Mouse (Mus musculus) 3T3-L1 (cell line): ENCODE data around the gene Cog2.

Experiments used
- DNase-seq: peaks from one replicate; pipeline ENCODE4 v3.0.0-alpha.2; 2015; ENCODE audit warnings: low read depth, low spot score

The Cog2 gene

DNA sequence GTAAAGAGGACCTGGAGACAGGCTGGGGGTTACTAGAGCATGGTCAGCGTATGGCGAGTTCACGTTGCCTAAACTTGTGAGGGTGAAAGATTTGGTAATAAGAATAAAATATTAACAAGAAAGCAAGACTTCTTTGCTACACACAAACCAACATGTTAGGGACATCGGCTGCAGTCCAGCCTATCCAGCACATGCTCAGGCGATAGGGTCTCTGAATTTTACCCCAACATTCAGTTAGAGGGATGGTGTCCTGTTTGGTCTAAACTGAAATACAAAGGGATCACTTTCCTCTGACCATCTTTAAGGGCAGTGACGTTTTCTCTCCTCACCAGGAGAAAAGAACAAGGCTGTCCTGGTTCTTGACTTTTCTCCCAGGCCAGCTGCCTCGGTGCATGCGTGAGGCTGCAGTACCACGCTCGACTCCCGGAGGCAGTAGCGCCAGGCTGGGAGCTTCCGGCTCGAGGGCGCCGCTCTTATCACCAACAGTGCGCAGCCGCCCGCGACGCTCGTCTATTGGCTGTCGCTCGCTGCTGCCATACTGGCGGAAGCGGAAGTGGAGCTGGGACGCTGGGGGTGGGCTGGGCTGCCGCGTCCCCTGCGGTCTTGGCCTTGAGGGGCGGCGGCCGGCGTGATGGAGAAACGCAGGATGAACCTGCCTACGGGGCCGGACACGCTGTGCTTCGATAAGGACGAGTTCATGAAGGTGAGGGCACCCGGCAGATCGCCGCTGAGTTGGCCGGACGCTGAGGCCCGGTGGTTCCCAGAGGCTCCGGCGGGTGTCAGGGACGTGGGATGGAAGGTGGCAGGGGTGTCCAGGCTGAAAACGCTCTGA lies at the start of gene Cog2:
Gene Cog2, plus strand, starts transcription at position 519 of the 832 bp plus-strand sequence.
- peak; percentile 94 for DNase-seq

GRCm38 (mm10) chr8:124475690-124476089 lies 44.9 kb upstream of the Cog2 start:
- no peak for DNase-seq

GRCm38 (mm10) chr8:124476701-124477100 lies 43.9 kb upstream of the Cog2 start:
- DNase-seq: no peak

- no peak for DNase-seq
These were observed 41.3 kb upstream of the Cog2 start for GRCm38 (mm10) chr8:124479251-124479650.

DNA sequence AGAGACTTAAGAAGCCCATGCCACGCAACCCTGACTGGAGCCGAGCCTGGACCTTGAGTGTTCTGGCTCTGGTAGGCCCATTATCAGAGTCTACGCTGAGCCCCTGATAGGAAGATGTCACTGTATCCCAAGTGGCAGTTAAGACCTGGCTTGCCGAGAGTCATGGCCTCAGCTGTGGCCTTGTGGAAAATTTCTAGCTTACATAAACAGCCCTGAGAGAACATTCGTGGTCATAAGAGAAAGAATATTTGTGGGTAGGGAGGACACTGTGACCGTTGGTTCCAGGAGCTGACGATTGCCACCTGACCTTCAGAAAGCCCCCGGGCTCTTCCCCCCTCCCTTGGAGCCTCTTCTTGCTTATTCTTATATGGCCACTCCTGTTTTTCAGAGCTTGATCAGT lies 40.2 kb upstream of the Cog2 start:
- DNase-seq: no peak

GRCm38 (mm10) chr8:124482790-124483189 lies 37.8 kb upstream of the Cog2 start:
- DNase-seq: no peak

DNA sequence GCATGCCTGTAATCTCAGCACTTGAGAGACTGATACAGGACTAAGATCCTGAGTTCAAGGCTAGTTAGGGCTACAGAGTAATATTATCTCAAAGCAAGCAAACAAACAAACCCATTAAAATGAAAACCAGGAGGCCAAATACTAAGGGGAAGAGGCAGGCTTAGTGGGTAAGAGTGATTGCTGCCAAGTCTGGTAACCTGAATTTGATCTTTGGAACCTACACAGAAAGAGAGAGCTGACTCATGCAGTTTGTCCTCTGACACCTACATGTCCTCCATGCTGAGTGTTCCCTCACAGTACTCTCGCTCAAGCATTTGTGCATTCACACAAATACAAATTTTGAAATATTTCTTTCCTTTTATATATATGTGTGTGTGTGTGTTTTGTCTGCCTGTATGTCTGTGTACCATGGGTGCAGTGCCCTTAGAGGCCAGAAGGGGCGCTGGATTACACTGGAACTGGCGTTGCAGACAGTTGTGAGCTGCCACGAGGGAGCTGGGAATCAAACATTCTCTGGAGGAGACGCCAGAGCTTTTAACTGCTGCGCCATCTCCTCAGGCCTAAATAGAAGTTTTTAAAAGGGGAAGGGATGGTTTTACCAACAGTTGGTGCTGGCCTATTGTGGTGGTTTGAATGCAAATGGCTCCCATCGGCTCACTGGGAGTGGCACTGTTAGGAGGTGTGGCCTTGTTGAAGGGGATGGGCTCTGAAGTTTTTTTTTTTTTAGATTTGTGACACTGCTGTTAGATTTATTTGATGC lies 37.0 kb upstream of the Cog2 start:
- no peak for DNase-seq

DNA sequence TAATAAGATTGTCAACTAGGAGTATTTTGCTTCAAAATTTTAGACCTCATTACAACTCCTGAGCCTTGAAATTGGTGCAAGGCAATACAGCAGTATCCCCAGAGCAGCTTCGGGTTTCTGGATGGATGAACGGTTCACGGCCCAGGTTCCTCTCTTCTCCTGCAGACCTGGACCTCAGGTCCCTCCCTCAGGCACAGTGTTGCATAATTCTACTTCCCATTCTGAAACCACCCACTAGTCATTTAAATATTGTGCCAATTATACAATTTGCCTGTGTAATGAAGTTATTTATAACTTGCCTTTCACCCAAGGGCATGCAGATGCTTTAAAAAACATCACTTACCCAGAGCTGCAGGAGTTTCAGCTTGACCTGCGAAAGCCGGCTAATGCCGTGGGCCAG lies 31.3 kb upstream of the Cog2 start:
- no peak for DNase-seq

DNA sequence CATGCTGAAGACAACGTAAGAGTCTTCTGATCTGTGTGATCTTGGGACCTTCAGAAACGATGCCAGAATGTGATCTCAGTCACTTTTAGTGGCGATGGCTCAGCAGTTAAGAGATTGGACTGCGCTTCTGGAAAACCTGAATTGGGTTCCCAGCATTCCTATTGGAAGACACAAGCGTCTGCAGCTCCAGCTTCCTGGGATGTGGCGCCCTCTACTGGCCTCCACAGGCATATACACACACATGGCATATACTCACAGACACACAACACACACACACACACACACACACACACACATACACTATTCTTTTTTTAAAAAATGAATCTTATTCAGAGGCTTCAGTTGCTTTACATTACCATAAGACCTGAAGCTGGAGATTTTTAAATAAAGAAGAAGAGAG lies 30.8 kb upstream of the Cog2 start:
- DNase-seq: no peak

GRCm38 (mm10) chr8:124494397-124494796 lies 26.2 kb upstream of the Cog2 start:
- DNase-seq: no peak

- no peak for DNase-seq
These were observed 25.6 kb upstream of the Cog2 start for GRCm38 (mm10) chr8:124494955-124495354.

GRCm38 (mm10) chr8:124495676-124496075 lies 24.9 kb upstream of the Cog2 start:
- no peak for DNase-seq

GRCm38 (mm10) chr8:124496266-124496665 lies 24.3 kb upstream of the Cog2 start:
- no peak for DNase-seq

DNA sequence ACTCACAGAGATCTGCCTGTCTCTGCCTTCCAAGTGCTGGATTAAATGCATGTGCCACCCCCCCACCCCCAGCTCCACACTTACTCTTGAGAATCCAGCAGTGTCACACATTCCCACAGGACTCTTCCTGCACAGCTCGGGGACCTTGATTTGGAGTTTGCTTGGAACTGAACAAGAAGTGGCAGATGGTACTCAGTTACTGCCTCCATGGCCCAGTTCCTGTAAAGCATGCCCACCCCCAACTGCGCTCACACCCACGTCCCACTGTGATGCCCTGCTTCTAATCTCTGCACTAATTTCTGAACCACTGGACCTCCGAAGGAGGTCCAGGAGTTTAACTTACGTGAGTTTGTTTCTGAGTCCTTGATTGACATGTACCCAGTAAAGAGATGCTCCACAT lies 23.7 kb upstream of the Cog2 start:
- no peak for DNase-seq

- DNase-seq: no peak
These were observed 22.2 kb upstream of the Cog2 start for GRCm38 (mm10) chr8:124498398-124498797.

DNA sequence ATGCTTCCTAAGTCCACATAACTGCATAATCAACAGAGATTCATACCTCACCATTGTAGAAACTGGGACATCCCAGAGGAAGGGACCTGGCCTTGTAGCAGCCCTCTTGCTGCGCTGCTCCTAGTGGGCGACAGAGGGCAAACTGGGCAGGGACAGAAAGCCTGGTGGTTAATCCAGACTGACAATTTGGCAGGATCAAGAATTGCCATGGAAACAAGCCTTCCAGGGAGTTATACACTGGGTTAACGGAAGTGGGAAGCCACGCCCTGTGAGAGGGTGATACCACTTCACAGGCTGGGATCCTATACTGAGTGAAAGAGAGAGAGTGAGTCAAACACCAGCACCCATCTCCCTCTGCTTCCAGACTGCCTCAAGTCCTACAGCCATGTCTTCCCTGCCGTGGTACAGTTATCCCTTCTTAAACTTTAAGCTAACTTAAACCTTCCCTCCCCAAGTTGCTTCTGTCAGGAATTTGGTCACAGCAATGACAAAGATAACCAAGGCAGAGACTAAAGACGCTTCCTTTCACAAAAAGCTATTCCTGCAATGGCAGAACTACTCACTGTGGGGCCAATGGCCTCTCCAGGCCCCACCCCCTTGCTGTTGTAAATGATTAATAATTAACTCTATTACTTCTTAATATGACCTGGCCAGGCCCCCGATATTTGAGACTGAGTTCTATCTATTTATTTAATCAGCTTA lies 21.2 kb upstream of the Cog2 start:
- DNase-seq: peak; percentile 44

DNA sequence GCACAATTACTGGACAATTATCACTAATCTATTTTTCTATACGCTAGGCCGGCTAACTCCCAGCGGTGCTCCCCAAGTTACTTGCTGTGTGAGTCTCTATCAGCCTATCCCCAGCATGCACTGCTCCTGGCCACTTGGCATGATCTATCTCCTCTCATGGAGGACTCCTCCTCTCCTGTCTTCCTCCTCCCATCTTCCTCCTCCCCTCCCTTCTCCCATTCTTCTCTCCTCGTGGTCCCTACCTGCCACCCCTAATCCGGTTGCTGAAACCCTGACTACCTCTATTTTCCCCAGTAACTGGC lies 20.7 kb upstream of the Cog2 start:
- no peak for DNase-seq

DNA sequence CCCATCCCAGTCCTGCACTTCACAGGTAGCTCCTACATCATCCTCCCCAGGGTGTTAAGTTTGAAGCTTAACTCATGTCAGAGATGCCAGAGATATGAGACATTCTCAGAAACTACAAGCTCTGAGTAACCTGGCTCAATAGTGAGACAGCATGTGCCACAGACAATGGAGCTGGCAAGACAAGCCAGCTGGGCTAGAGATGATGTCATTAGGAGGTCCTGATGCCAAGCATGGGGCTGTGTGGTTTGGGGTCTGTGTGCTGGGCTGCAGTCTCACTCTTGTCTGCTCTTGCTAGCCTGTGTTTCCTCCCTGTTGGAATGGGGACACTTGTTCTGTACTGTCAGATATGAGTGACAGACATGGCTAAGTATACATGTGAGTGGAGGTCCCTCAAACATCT lies 14.9 kb upstream of the Cog2 start:
- peak; percentile 10 for DNase-seq

DNA sequence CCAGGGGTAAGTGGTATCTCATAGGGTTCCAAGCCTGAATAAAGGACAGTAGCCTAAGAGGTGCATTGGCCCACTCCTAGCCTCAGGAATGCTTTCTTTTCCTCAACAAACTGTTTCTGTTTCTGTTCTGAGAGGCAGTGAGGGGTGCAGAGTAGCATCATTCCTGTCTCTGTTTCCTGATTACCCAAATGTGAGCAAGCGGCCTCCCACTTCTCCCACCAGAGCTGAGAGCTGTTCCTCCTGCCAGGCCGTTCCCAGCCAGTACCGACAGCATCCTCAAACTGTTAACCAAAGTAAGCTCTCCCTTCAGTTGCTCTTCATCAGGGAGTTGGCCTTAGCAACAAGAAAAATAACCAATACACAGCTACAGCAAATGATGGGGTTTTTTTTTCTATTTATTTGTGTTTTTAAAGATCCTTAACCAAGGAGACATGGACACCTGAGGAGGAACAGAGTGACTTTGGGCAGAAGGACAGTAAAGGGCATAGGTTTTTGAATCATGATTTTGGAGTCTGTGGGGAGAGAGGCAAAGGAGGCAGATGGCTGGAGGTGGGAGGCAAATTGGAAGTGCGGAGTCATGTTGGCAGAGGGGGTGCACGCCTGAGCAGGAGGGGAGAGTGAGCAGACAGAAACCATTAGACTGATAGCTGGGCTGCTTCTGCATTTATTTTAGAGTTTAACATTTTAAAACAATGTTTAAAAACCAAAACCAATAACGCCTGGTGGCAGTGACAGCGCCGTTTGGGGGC lies 12.8 kb upstream of the Cog2 start:
- no peak for DNase-seq

GRCm38 (mm10) chr8:124508321-124508695 lies 12.3 kb upstream of the Cog2 start:
- DNase-seq: no peak

- no peak for DNase-seq
These were observed 11.4 kb upstream of the Cog2 start for GRCm38 (mm10) chr8:124509156-124509555.

DNA sequence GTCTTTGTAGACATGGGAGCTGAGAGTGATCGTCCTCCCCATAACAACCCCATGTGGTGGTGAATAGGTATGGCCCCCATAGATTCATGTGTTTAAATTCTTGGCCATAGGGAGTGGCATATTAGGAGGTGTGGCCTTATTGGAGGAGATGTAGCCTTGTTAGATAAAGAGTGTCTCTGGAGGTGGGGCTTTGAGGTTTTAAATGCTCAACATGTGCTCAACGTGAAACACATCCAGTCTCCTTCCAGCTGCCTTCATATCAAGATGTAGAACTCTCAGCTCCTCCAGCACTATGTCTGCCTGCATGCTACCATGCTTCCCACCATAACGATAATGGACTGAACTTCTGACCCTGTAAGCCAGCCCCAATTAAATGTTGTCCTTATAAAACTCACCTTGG lies 4.5 kb upstream of the Cog2 start:
- DNase-seq: no peak
